8 mouse cellular contexts compared by ENCODE assay signal in genomic region chr3:138197973-138198721, GRCm38 (mm10). TPM values are rescaled to one million over a fixed set of nuclear protein-coding genes. Genes with fewer than 3 reads are reported as not detected.
DNase-seq lines count a peak whose midpoint lies in the region; ATAC-seq lines count a peak whose summit lies in the region.

No protein-coding gene starts in this region.

- peak overlapping the region; percentile 54; the same call in 1 of the 2 replicates for H3K27ac ChIP-seq in hindbrain, embryonic 15.5 days (replicated peaks)

- ATAC-seq in hindbrain, embryonic 15.5 days (ENCODE audit: low FRiP score, low read depth), result peak; percentile 95

- peaks cover 4% of the 10 kb centered on the region; the same call in 1 of the 2 replicates for H3K4me1 ChIP-seq in hindbrain, embryonic 15.5 days (replicated peaks)

- peak; percentile 86 for DNase-seq in R1 (ENCODE audit: low read depth, low spot score)
- peak; percentile 88 to 93 for DNase-seq in cerebellum, postnatal 25 days
- DNase-seq in frontal cortex, postnatal 36 days (ENCODE audit: low spot score in 2 of 2), result peak; percentile 92 to 94
- peak; percentile 82 for DNase-seq in layer of hippocampus, postnatal 36 days
- peak; percentile 81 for DNase-seq in lung, postnatal 25 days (ENCODE audit: low spot score)
- DNase-seq in retina, embryonic 14.5 days (ENCODE audit: low spot score), result peak; percentile 98
- DNase-seq in thymus, postnatal 36 days, result peak; percentile 61 to 72

- 23% methylated on average over 20 of the region's 20 CpGs for WGBS in hindbrain, embryonic 15.5 days

- peak overlapping the region; percentile 56 for H3K9ac ChIP-seq in hindbrain, embryonic 15.5 days

- peak overlapping the region; percentile 61 for H3K4me2 ChIP-seq in hindbrain, embryonic 15.5 days

- H3K27me3 ChIP-seq in hindbrain, embryonic 15.5 days, result no peaks in the 10 kb centered on the region

- H3K9me3 ChIP-seq in hindbrain, embryonic 15.5 days, result no peaks in the 10 kb centered on the region

- no peaks in the 10 kb centered on the region for H3K36me3 ChIP-seq in hindbrain, embryonic 15.5 days

- peak overlapping the region; percentile 35 for H3K4me3 ChIP-seq in hindbrain, embryonic 15.5 days

RNA-seq across cellular contexts. Expression of gene 4930579F01Rik, which starts 4.5 kb away (rescaled TPM):
- polyA plus RNA-seq in hindbrain, embryonic 15.5 days (2015; fragmentation: Nextera tagmentation; extraction: Ambion mirVana), result 0.09 TPM in 1 of 2 replicates, not detected in the other
- total RNA-seq in layer of hippocampus, postnatal 36 days (2021), result not detected

RNA-seq across cellular contexts. Expression of gene Adh7, which starts 19.4 kb away (rescaled TPM):
- 0.46 and 0.62 TPM in 2 replicates for polyA plus RNA-seq in hindbrain, embryonic 15.5 days (2015; fragmentation: Nextera tagmentation; extraction: Ambion mirVana)
- total RNA-seq in layer of hippocampus, postnatal 36 days (2021), result under 1 TPM in 1 of 2 experiments, not detected in 1; 0.10 TPM

RNA-seq across cellular contexts. Expression of gene Mttp, which starts 53.4 kb away (rescaled TPM):
- 7.9 and 9.5 TPM in 2 replicates for polyA plus RNA-seq in hindbrain, embryonic 15.5 days (2015; fragmentation: Nextera tagmentation; extraction: Ambion mirVana)
- total RNA-seq in layer of hippocampus, postnatal 36 days (2021), result 1 to 10 TPM; 6.0 to 6.8 TPM

RNA-seq across cellular contexts. Expression of gene Trmt10a, which starts 54.9 kb away (rescaled TPM):
- polyA plus RNA-seq in hindbrain, embryonic 15.5 days (2015; fragmentation: Nextera tagmentation; extraction: Ambion mirVana), result 6.9 and 7.4 TPM in 2 replicates
- 1 to 10 TPM; 3.9 to 5.1 TPM for total RNA-seq in layer of hippocampus, postnatal 36 days (2021)

Comparison
In these comparisons a context has a peak if more than half of its experiments do, and no peak if none do; other contexts are left out.
1. Peak in every context shown above with its lines: DNase-seq, ATAC-seq, H3K4me3 ChIP-seq and H3K27ac ChIP-seq.